Mouse (Mus musculus): ENCODE data around the gene Rcc2.

Rcc2 gene

GRCm38 (mm10) chr4:140700269-140701018 lies at the start of gene Rcc2:
Gene Rcc2 (plus strand): TSS chr4:140700541.
- DNase-seq = no peak

DNA sequence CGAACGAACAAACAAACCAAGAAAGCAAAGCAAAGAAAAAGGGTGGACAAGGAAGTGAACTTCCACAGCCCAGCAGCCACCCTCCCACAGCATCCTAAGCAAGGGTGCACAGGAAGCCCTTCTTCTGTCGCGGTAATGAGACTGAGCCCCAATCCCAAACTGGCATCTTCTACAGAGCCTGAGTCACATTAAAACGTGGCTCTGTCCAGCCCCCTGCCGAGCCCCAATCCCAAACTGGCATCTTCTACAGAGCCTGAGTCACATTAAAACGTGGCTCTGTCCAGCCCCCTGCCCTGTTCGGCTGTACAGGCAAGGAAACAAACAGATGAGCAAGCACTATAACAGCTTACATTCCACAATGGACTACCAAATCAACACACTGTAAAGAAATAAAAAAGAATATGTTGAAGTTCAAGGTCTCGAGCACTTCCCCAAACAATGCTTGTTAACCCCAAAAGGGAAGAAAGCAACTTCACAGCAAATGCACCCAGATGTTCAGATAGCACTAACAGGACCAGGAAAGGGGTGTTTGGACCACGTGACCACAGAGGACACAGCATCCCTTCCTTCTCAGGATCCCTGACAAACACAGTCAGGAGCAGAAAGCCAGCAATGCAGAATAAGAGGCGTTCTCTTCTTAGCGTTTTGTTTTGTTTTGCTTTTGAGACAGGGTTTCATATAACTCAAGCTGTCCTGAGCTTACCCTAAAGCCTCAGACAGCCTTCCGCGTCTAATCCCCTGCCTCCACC lies 46.3 kb upstream of the Rcc2 start:
- DNase-seq = no peak

- no peak for DNase-seq
These were observed 45.5 kb upstream of the Rcc2 start for GRCm38 (mm10) chr4:140654798-140655197.

GRCm38 (mm10) chr4:140656529-140656928 lies 43.8 kb upstream of the Rcc2 start:
- DNase-seq = no peak

- DNase-seq = peak; percentile 60
These were observed 42.4 kb upstream of the Rcc2 start for GRCm38 (mm10) chr4:140657681-140658575.

DNA sequence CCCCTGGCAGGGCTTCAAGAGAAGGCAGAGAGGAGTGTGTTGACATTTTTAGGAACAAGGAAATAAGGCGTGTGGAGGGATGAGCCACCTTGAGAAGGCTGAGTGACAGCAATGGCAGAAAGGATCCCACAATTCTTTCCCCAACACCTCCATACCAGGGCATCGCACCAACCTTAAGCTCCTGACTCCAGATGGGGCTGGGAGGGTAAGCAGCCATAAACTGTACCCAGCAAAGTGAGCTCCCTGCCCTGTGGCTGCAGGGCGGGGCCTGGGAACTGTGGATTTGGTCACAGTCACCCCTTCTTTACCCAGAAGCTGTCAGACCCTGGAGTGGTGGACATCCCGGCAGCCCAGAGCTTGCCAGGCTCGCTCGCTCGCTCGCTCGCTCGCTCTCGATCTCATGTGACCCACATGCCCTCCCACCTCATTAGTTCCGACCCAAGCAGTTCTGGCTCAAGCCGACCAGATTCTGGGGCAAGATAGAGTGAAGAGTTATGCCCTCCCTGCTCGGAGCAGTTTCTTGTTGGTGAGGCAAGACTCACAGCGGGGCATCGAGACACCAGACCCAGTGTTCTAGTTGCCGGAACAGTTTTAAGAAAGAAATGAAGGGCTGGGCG lies 38.8 kb upstream of the Rcc2 start:
- no peak for DNase-seq

GRCm38 (mm10) chr4:140662453-140662852 lies 37.9 kb upstream of the Rcc2 start:
- DNase-seq = no peak

DNA sequence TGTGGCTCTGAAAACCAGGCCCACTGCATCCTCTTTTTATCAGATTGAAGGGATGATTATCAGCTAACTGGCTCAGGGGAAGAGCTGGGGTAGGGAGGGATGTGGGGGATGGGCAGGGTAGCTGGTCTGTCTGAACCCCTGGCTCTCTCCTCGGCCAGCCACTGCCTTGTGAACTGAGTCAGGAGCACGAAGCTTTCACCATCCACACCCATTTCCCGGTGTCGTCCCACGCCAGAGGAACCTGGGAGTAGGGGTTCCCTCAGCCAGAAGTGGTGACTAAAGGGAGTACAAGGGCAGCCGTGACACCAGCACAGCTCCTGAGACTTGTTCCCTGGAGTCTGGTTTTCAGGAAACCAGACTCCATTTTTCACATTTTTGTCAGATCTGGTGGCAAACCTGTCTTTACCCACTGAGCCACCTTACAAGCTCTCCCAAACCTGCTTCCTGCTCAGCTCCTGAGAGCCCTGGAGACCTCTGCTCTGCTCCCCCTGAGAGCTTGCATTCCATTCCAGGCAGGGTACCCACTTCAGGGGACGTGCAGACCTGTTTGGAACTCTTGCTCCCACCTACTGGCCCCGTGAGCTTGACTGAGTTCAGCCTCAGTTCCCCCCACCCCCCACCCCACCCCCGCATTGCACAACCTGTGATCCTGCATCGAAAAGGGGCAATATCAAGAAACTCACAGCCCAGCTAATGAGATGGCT lies 37.3 kb upstream of the Rcc2 start:
- DNase-seq = no peak

- DNase-seq = no peak
These were observed 35.3 kb upstream of the Rcc2 start for GRCm38 (mm10) chr4:140665053-140665452.

- DNase-seq = peak; percentile 87
These were observed 34.6 kb upstream of the Rcc2 start, which contains the start of gene Arhgef10l for GRCm38 (mm10) chr4:140665760-140666159. Gene Arhgef10l (minus strand): TSS chr4:140666012.

GRCm38 (mm10) chr4:140667802-140668201 lies 32.5 kb upstream of the Rcc2 start:
- no peak for DNase-seq

DNA sequence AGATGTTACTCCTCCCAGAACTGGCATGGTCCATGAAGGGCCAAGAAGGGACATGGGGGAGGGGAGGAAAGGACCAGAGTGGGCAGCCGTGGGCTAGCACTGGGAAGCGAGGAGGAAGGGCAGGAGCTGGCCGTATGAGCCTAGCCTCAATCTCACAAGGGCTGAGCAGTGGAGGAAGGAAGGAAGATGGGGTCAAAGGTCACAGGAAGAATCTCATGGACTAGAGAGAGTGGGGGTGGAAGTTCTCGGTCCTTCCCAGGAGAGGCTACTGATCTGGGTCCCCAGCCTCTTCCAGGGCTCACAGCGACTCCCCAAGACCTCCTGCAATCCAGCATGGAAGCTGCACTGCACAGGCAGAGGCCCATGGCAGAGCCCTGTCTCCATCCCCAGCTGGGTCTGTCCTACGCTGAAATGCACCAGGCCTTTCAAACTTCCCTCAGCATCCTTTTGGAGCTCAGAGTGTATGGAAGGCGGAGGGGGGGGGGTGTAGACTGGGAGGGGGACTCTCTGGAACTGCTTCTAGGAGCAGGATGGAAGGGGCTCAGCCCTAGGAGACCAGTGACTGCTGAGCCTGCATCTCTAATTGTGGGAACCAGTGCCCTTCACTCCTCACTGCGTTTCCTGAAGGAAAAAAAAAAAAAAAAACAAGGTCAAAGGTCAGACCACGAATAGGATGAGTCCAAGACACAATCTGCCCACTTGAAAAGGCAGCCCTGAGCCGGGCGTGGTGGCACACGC lies 26.6 kb upstream of the Rcc2 start:
- DNase-seq = no peak

DNA sequence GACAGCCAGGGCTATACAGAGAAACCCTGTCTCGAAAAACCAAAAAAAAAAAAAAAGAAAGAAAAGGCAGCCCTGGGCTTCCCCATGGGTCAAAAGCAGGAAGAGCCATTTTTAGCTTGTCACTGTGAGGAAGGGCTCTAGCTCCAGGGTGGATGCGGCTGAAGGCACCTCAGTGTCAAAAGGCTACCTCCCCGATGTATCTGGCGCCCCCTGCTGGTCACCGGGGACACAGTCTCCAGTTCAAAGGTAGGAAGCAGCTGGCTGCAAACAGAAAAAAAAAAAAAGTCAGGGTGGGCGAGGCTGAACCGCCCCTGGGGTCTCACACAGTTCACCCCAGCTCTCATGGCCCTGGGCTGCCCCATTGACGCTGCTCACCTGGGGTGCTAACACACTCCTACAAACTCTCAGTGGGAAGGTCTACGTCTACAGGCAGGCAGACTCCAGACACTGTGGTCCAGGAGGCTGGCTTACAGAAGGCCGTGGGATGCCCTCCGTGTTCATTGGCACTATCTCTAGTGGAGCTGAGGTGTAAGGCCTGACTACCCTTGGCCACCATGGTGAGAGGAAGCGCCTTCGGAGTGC lies 25.9 kb upstream of the Rcc2 start:
- peak; percentile 86 for DNase-seq

DNA sequence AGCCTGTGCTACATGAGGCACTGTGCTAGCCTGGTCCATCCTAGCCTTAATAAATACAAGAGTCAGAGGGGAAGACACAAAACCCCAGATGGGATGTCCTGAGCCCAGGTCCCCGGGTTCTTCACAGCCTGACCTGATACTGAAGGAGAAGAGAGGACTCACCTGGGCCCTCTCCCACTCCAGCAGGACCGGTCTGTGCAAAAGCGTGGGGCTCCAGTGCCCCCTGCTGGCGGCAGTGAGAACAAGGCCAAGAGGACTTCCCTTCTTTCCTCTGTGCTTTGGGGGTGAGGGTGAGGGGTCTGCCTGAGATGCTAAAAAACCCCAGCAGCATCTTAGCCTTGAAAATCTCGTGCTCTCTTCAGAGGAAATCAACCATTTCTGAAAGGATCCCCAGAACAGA lies 21.3 kb upstream of the Rcc2 start:
- DNase-seq = no peak

GRCm38 (mm10) chr4:140679723-140680380 lies 20.5 kb upstream of the Rcc2 start:
- peak; percentile 88 for DNase-seq

DNA sequence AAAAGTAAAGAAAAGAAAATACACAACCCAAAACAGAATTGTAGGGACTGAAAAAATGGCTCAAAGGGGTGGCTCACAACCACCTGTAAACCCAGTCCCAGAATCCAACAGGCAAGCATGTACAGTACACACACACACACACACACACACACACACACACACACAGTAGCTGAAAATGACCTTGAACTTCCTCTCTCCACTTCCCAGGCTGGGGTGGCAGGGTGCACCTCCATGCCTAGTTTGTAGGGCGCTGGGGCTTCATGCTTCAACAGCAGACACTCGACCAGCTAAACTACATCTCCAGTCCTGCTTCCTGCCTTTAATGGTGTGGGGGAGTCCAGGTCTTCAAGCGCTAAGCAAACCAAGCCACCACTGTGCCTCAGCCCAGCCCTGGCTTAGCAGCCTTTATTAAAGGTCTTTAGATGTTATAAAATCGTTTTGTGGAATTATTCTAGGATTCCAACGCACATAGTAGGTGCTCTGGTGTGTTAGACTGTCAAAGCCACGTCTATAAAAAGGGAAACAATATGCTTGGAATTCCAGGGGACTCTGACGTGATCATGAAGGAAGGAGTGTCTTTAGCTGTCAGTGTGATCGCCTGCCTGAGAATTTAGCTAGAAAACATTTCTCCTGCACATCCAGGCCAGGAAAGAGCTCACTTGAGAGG lies 19.5 kb upstream of the Rcc2 start:
- no peak for DNase-seq

- no peak for DNase-seq
These were observed 16.7 kb upstream of the Rcc2 start for GRCm38 (mm10) chr4:140683608-140684007.

GRCm38 (mm10) chr4:140684141-140684871 lies 16.0 kb upstream of the Rcc2 start:
- peak; percentile 62 for DNase-seq

DNA sequence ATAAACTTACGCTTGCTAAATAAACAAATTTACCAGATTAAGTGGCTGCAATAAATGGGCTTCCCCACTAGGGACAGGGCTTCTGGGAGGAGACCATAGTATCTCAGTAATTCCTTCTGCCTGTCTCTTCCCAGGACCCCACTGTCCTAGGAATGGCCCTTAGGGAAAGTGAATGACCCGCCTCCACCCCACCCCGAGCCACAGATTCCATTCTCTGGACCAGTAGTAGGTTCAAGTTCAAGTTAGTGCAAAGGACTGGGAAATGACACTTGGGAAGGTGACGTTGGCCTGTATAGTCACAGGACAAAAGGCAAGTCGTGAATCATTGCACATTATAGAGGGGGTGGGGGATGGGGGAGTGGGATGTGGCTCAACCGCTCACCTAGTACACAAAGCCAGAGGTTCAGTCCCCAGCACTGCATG lies 15.4 kb upstream of the Rcc2 start:
- no peak for DNase-seq

Measured in lung, postnatal 36 days (tissue).